Mouse (Mus musculus) intestine, embryonic 16.5 days (tissue): ENCODE data around the gene Hoxa9. TPM values are rescaled to one million over a fixed set of nuclear protein-coding genes. Genes with fewer than 3 reads are reported as not detected.

ENCODE experiments used
- ATAC-seq: fragments of 200-750 bp; cut with Nextera tagmentation; 2 replicates; pipeline ENCODE4 v1.8.0; 2017; ENCODE audit warnings: moderate TSS enrichment, moderate library complexity
- H3K27ac ChIP-seq: fragments of 300-500 bp; sonication (generic); 2 replicates; pipeline ENCODE4 v1.5.1; 2014; ENCODE audit warnings: mild to moderate bottlenecking, low read length
- H3K27me3 ChIP-seq: fragments of 300-500 bp; sonication (generic); replicated peaks from 2 replicates; pipeline ENCODE4 v1.6.1; 2014; ENCODE audit warnings: low read length, control low read depth, mixed read lengths; ENCODE audit not compliant: control insufficient read depth, insufficient read depth
- H3K36me3 ChIP-seq: fragments of 300-500 bp; sonication (generic); 2 replicates; pipeline ENCODE4 v1.6.1; 2014; ENCODE audit warnings: low read length, control low read depth; ENCODE audit not compliant: control insufficient read depth, insufficient read depth
- H3K4me1 ChIP-seq: fragments of 300-500 bp; sonication (generic); 2 replicates; pipeline ENCODE4 v1.6.1; 2014; ENCODE audit warnings: low read length, control low read depth, mixed read lengths; ENCODE audit not compliant: control insufficient read depth, insufficient read depth
- H3K4me2 ChIP-seq: fragments of 300-500 bp; sonication (generic); 2 replicates; pipeline ENCODE4 v1.6.1; 2014; ENCODE audit warnings: low read depth, low read length, control low read depth
- H3K4me3 ChIP-seq: fragments of 300-500 bp; sonication (generic); 2 replicates; pipeline ENCODE4 v1.5.1; 2014; ENCODE audit warnings: mild to moderate bottlenecking, low read length
- H3K9ac ChIP-seq: fragments of 300-500 bp; sonication (generic); 2 replicates; pipeline ENCODE4 v1.6.1; 2014; ENCODE audit warnings: low read depth, low read length
- H3K9me3 ChIP-seq: fragments of 300-500 bp; sonication (generic); 2 replicates; pipeline ENCODE4 v1.6.1; 2016; ENCODE audit warnings: low read length, control low read depth; ENCODE audit not compliant: control insufficient read depth
- WGBS: fragments of 180-500 bp; shearing (Covaris S2); extraction: QIAGEN DNeasy Blood & Tissue Kit; methylation state at CpG from one replicate; pipeline ENCODE4 v1.1.7; 2014; 5-methylcytosine and 5-hydroxymethylcytosine counted together
- polyA plus RNA-seq: library from polyadenylated mRNA; unstranded; fragments of >200 nt; fragmentation: Nextera tagmentation; extraction: Ambion mirVana; gene quantifications from 2 replicates; pipeline ENCODE4 v1.2.1, GENCODE M21; 2015

The Hoxa9 gene
- polyA plus RNA-seq, 1 experiment from 2014 or later = 3.2 TPM

DNA sequence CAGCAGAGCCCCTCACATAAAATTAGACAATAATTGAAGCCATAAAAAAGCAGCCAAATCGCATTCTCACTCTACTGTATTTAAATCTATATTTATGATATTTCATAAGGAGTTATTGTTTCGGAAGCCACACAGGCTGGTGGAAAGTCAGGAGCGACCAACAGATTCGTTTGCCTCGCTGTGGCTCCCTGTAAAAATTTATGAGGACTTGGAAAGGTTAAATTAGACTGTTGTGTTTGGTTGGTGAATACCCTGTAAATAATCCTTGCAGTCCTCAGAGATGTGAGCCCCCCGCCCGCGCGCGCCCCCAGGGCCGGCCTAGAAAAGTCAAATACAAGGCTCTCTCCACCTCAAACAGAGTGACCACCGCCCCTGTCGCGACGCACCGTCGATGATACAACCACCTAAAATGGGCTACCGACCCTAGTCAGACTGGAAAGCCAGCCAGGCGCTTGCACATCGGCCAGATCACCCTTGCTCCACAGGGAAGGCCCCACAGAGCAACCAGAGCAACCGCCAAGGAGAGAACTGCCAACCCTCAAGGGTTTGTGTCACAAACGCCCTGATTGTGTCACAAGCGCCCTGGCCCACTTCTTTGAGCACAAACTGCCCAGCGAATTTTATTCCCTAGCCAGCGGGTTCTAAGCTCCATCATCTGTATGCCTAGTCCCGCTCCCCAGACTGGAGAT lies 4.2 kb downstream of the Hoxa9 start:
- H3K36me3 ChIP-seq = no peaks in the 10 kb centered on the region
- H3K4me1 ChIP-seq = peaks cover 1% of the 10 kb centered on the region; the same call in 1 of the 2 replicates
- H3K9me3 ChIP-seq = no peaks in the 10 kb centered on the region
- ATAC-seq = no peak
- WGBS = 5% methylated on average over 26 of the region's 26 CpGs
- peak overlapping the region; percentile 24; the same call in 1 of the 2 replicates for H3K9ac ChIP-seq
- H3K27me3 ChIP-seq = peaks cover 80% of the 10 kb centered on the region
- peak overlapping the region; percentile 38; the same call in 1 of the 2 replicates for H3K4me3 ChIP-seq
- peak overlapping the region; percentile 27; the same call in 1 of the 2 replicates for H3K4me2 ChIP-seq
- H3K27ac ChIP-seq = peak overlapping the region; percentile 45

GRCm38 (mm10) chr6:52225612-52226568 lies 5.0 kb downstream of the Hoxa9 start:
- no peak for ATAC-seq
- no peak overlapping the region for H3K27ac ChIP-seq
- H3K9me3 ChIP-seq = no peaks in the 10 kb centered on the region
- peaks cover 6% of the 10 kb centered on the region; the same call in 1 of the 2 replicates for H3K4me1 ChIP-seq
- peak overlapping the region; percentile 55 for H3K9ac ChIP-seq
- H3K4me3 ChIP-seq = peak overlapping the region; percentile 38
- peak overlapping the region; percentile 40 for H3K4me2 ChIP-seq
- whole genome bisulfite sequencing = 2% methylated on average over 69 of the region's 69 CpGs
- no peaks in the 10 kb centered on the region for H3K36me3 ChIP-seq
- peaks cover 82% of the 10 kb centered on the region for H3K27me3 ChIP-seq

DNA sequence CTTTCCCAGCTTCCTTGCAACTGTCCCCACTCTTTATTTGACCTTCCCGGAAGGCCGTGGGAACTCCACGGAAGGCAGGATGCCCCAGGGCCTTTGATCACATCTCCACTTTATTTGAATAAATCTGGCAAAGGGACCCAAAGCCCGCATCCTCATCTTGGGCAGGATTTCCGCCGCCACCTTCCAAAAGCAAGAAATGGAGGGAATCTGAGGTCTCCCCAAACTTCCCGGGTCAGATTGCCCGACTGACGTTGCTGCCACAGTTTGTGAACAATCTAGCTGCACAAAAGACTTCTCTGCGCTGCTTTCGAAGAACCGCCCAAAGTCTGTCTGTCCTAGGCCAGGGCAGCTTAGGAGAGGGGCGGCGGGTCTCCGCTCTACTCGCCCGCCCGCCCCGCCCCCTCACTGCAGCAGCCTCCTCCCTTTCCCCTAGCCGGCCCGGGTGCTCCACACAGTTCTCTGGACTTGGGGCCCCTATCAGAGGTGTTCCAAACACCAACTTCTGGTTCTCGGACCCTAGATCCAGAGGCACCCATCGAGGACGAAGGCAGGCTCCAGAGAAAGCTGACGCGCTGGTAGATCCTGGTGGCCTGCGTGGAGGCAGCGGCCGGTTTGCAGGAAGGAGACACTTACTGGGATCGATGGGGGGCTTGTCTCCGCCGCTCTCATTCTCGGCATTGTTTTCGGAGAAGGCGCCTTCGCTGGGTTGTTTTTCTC lies 5.8 kb downstream of the Hoxa9 start:
- peak overlapping the region; percentile 38 for H3K4me3 ChIP-seq
- H3K4me2 ChIP-seq = peak overlapping the region; percentile 40
- ATAC-seq = no peak
- peaks cover 84% of the 10 kb centered on the region for H3K27me3 ChIP-seq
- H3K36me3 ChIP-seq = no peaks in the 10 kb centered on the region
- no peaks in the 10 kb centered on the region for H3K9me3 ChIP-seq
- peaks cover 6% of the 10 kb centered on the region; the same call in 1 of the 2 replicates for H3K4me1 ChIP-seq
- H3K9ac ChIP-seq = peak overlapping the region; percentile 55
- H3K27ac ChIP-seq = no peak overlapping the region
- 5% methylated on average over 33 of the region's 36 CpGs for WGBS

DNA sequence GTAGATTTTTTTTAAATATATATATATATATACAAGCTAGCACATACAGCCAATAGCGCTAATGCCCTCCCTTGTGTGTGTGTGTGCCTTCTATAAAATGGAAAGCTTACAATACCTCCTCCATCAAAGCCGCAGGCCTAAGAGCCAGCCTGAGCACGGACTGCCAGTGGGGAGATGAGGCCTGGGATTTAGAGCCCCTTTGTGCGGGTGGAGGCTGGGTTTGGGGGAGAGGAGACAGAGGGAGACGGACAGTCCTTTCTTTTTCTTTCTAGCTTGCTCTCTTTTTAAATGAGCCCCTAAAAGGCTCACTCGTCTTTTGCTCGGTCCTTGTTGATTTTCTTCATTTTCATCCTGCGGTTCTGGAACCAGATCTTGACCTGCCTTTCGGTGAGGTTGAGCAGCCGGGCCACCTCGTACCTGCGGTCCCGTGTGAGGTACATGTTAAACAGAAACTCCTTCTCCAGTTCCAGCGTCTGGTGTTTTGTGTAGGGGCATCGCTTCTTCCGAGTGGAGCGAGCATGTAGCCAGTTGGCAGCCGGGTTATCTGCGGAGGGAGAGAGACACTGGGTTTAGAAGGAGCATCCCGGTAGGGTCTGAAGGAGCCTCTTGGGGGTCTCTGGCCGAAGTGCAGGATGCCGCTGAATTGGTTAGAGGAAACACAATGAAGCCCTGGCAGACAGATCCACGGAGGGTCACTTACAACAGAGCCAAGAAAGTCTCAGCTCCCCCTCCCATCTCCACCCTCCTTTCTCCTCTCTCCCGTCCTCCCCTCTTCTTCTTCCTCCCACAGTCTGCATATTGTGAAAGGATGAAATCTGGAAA lies 6.7 kb downstream of the Hoxa9 start:
- no peak overlapping the region for H3K27ac ChIP-seq

GRCm38 (mm10) chr6:52222729-52223128 lies 8.2 kb downstream of the Hoxa9 start:
- H3K9me3 ChIP-seq = no peaks in the 10 kb centered on the region
- H3K9ac ChIP-seq = peak overlapping the region; percentile 33; the same call in 1 of the 2 replicates

More for the DNA sequence above, 6.7 kb downstream of the Hoxa9 start:
- peak overlapping the region; percentile 38 for H3K4me3 ChIP-seq
- H3K4me2 ChIP-seq = peak overlapping the region; percentile 40
- H3K4me1 ChIP-seq = peaks cover 6% of the 10 kb centered on the region; the same call in 1 of the 2 replicates
- ATAC-seq = no peak
- H3K9ac ChIP-seq = no peak overlapping the region
- 12% methylated on average over 24 of the region's 24 CpGs for WGBS
- H3K9me3 ChIP-seq = no peaks in the 10 kb centered on the region
- peaks cover 85% of the 10 kb centered on the region for H3K27me3 ChIP-seq
- H3K36me3 ChIP-seq = no peaks in the 10 kb centered on the region

DNA sequence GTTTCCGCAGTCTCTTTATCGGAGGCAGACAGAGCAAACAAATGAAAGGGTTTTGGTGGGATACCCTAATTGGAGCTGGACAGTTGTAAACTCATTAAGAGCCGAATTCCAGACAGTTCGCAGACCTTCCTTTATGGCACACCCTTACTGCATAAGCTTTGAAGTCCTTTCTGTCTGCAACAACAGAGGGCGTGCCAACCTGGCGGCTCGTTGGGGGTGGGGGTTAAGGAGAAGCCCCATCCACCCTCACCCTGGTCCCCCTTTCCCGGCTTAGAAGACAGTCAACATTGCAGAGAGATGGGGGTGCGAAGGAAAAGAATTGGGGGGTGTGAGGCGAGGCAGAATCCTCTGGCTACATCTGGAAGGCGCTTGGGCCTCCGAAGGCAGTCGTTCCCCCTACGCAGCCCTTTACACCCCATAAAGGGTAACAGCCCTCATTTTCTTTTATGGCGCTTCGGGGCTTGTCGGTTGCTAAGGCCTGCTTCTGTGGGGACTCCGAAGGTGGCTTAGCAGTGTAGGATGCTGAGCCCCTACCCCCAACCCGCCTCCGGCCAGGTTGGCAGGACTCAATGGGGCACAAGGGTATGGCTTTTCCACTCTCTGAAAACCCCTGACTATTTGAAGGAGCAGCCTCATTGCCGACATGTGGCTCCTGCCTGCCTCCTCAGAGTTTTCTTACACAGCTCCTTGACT lies 8.8 kb downstream of the Hoxa9 start:
- Histone ChIP-seq H3K27me3 (peaks cover 85% of the 10 kb centered on the region), H3K4me2 (peak overlapping the region; percentile 91), H3K4me1 (peaks cover 8% of the 10 kb centered on the region), H3K27ac (no peak overlapping the region), H3K9ac (peak overlapping the region; percentile 44; the same call in 1 of the 2 replicates), H3K4me3 (peak overlapping the region; percentile 58), H3K36me3 (no peaks in the 10 kb centered on the region), H3K9me3 (no peaks in the 10 kb centered on the region)
- ATAC-seq = peak; percentile 9; the same call in 1 of the 2 replicates
- 15% methylated on average over 21 of the region's 21 CpGs for WGBS

More at GRCm38 (mm10) chr6:52222729-52223128, 8.2 kb downstream of the Hoxa9 start:
- peak overlapping the region; percentile 30; the same call in 1 of the 2 replicates for H3K4me2 ChIP-seq
- H3K27ac ChIP-seq = no peak overlapping the region
- ATAC-seq = no peak
- no peaks in the 10 kb centered on the region for H3K36me3 ChIP-seq
- H3K27me3 ChIP-seq = peaks cover 86% of the 10 kb centered on the region
- peak overlapping the region; percentile 12; the same call in 1 of the 2 replicates for H3K4me3 ChIP-seq
- WGBS = 38% methylated on average over 13 of the region's 13 CpGs
- H3K4me1 ChIP-seq = peaks cover 6% of the 10 kb centered on the region; the same call in 1 of the 2 replicates

DNA sequence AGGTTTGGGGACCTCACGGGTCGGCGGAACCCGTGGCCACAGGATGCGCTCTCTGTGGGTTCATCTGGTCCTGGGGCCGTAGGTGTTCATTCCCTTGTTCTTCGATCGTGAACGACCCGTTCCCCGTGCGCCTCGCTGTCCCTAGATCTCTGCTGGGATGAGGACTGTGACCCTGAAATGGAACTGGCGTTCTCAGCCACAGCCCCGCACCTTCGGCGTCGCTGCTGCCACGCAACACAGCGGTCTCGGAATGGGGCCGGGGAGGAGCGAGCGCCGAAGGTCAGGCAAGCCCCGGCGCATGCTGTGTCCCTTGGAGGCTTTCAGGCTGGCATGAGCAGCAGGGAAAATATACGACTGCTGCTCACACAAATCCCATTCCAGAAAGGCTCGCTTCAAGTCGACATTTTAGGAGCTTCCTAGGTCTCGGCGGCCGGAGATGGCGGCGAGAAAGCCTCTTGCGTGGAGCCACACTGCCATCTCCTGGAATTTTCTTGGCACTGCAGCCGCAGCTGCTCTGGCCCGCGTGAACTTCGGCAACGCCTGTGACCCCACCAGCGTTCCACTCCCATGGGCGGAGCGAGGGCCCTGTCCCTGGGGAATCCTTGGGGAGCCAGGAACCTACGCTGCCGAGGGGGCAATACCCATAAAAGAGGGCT lies 9.4 kb downstream of the Hoxa9 start, which contains the start of gene Hoxa7:
Hoxa7 (minus strand) TSS at position 518 of the 656 bp plus-strand sequence.
- Histone ChIP-seq H3K4me3 (peak within 1 kb of the TSS; percentile 58), H3K36me3 (no peaks in the 10 kb centered on the region), H3K9ac (peak within 1 kb of the TSS; percentile 70), H3K27ac (peak within 1 kb of the TSS; percentile 57), H3K27me3 (peaks cover 85% of the 10 kb centered on the region), H3K4me2 (peak within 1 kb of the TSS; percentile 91), H3K9me3 (no peaks in the 10 kb centered on the region), H3K4me1 (peaks cover 13% of the 10 kb centered on the region)
- WGBS = under 1% methylated on average over 46 of the region's 46 CpGs
- ATAC-seq = peak; percentile 59
